Mouse (Mus musculus): Measurements from ENCODE around the gene Chpt1. TPM values are rescaled to one million over a fixed set of nuclear protein-coding genes. Genes with fewer than 3 reads are reported as not detected.
"Not testable (repeated sequence)": the region's sequence is repeated elsewhere in the genome, so short reads cannot be mapped to it uniquely, and the experiment has no call there.

The Chpt1 gene
- 4.7 and 5.3 TPM in 2 replicates for polyA plus RNA-seq (2015; fragmentation: Nextera tagmentation; extraction: Ambion mirVana)

DNA sequence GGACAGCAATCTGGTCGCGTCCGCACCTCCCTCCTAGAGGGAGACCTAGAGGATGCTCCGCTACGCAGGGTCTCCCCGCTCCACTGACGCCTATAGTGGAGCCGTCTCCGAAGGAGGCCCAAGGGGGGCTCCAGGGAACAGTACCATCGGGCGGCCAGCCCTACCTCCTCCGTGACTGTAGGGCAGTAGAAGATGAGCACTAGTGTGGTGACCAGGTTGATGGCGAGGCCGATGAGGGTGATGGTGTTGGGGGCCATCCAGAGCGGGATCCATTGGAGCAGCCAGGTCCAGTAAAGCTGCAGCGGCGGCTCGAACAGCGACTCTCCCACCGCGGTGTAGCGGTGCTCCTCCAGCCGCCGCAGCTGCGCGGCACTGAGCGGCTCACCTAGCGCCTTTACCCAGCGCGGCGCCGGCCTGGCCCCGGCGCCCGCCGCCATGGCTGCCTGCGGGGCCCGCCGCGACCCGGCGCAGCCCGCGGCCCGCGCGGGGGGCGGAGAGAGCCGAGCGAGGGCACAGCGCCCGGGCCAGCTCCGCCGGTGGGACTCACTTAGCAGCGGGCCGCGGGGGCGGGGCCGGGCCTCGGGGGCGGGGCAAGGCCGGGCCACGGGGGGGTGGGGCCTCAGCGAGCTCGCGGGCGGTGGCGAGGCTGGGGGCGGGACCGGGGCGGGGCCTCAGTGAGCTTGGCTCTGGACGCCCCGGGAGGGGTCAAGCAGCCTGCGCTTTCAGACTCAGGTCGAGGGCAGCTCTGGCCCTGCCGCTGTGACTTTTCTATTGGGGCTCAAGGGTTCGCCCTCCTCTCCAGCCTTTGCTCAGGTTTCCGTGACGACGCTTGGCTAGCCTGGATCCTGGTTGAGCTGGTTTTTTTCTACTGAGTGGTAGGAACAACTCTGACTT is at the start of gene Chpt1:
Gene Chpt1, minus strand, starts transcription at position 653 of the 894 bp plus-strand sequence.
- Histone ChIP-seq H3K4me1 (replicated peaks) (peaks cover 15% of the 10 kb centered on the region), H3K9me3 (replicated peaks) (no peaks in the 10 kb centered on the region), H3K4me2 (peak within 1 kb of the TSS; percentile 95), H3K27ac (replicated peaks) (no peak within 1 kb of the TSS), H3K27me3 (peaks cover 8% of the 10 kb centered on the region; the same call in 1 of the 2 replicates), H3K9ac (peak within 1 kb of the TSS; percentile 64), H3K4me3 (replicated peaks) (peak within 1 kb of the TSS; percentile 67), H3K36me3 (replicated peaks) (no peaks in the 10 kb centered on the region)
- ATAC-seq (ENCODE audit: insufficient read depth) = peak; percentile 96
- under 1% methylated on average over 79 of the region's 80 CpGs for WGBS (ENCODE audit: insufficient replicate concordance)

DNA sequence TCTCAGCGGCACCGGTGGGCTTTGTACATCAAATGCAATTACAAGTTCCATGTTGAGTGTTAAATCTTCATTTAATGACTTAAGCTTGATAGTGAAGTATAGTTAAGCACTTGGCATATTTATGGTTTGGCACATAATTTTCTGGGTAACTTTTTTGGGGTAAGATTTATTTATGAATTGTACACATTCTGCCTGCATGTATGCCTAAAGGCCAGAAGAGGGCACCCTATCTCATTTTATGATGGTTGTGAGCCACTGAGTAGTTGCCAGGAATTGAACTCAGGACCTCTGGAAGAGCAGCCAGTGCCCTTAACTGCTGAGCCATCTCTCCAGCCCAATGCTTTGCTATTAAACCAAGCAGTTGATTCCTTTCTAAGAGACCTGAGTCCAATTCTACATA is 48.9 kb upstream of the Chpt1 start:
- ATAC-seq (ENCODE audit: insufficient read depth) = no peak
- no peak overlapping the region for H3K27ac ChIP-seq (replicated peaks)
- no peak overlapping the region for H3K4me3 ChIP-seq (replicated peaks)
- no peaks in the 10 kb centered on the region for H3K27me3 ChIP-seq
- WGBS (ENCODE audit: insufficient replicate concordance) = 83% methylated on average over 2 of the region's 2 CpGs
- H3K9ac ChIP-seq = no peak overlapping the region
- no peaks in the 10 kb centered on the region for H3K36me3 ChIP-seq (replicated peaks)
- no peaks in the 10 kb centered on the region for H3K9me3 ChIP-seq (replicated peaks)
- H3K4me1 ChIP-seq (replicated peaks) = no peaks in the 10 kb centered on the region
- no peak overlapping the region for H3K4me2 ChIP-seq

DNA sequence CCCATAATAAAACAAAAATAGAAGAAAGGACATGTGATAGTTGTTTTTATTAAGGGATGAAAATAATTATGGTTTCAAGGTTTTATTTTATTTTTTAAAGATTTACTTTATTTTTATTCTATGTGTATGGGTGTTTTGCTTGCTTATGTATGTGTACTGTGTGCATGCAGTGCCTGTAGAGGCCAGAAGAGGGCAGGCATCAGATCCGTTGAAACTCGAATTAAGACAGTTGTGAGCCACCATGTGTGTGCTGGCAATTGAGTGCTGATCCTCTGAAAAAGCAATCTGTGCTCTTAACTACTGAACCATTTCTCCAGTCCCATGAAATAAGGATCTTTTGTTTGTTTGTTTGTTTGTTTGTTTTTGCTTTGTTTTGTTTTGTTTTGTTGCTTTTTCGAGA is 46.4 kb upstream of the Chpt1 start:
- Histone ChIP-seq H3K9me3 (replicated peaks) (no peaks in the 10 kb centered on the region), H3K27ac (replicated peaks) (no peak overlapping the region), H3K4me3 (replicated peaks) (no peak overlapping the region), H3K9ac (no peak overlapping the region), H3K36me3 (replicated peaks) (no peaks in the 10 kb centered on the region), H3K4me1 (replicated peaks) (no peaks in the 10 kb centered on the region), H3K27me3 (no peaks in the 10 kb centered on the region), H3K4me2 (no peak overlapping the region)
- ATAC-seq (ENCODE audit: insufficient read depth) = no peak
- 53% methylated on average over 3 of the region's 3 CpGs for WGBS (ENCODE audit: insufficient replicate concordance)

DNA sequence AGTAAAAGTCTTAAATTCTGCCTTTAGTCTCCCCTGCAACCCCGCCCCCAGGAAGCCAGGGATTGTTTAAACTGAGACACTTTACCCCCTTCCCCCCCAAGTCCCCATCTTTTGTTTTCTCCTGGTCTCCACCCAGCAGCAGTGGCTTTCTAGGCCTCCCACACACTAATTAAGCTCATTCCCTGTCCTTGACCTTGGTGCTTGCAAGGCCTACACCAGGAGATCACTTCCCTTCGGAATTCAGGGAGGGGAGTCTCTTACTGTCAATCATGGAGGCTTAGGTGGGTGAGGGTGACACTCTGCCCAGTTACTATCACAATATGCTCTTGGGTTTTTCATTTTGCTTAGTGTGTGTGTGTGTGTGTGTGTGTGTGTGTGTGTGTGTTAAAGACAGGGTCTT is 43.8 kb upstream of the Chpt1 start:
- H3K4me3 ChIP-seq (replicated peaks) = no peak overlapping the region
- no peaks in the 10 kb centered on the region for H3K4me1 ChIP-seq (replicated peaks)
- H3K9ac ChIP-seq = no peak overlapping the region
- no peak overlapping the region for H3K27ac ChIP-seq (replicated peaks)
- H3K27me3 ChIP-seq = no peaks in the 10 kb centered on the region
- H3K9me3 ChIP-seq (replicated peaks) = no peaks in the 10 kb centered on the region
- no peak overlapping the region for H3K4me2 ChIP-seq
- whole genome bisulfite sequencing (ENCODE audit: insufficient replicate concordance) = 35% methylated on average over 2 of the region's 2 CpGs
- no peak for ATAC-seq (ENCODE audit: insufficient read depth)
- H3K36me3 ChIP-seq (replicated peaks) = no peaks in the 10 kb centered on the region

DNA sequence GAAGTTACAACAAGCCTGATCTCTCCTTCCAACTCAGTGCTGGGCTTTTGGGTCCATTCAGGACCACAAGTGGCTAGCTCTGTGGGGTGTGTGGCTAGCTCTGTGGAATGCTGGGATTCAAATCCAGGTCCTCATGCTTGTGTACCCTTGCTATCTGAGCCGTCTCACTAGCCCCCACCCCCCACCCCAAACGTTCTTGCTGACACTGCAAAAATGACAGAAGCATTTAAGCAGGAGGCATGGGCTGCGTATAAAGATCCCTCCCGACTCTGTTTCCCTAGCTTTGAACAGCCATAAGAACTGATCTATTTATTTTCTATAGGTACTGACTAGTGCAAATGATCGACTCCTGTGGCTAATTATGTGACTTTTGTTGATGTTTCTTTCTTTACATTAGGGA is 26.8 kb upstream of the Chpt1 start:
- no peaks in the 10 kb centered on the region for H3K4me1 ChIP-seq (replicated peaks)
- ATAC-seq (ENCODE audit: insufficient read depth) = no peak
- no peak overlapping the region for H3K9ac ChIP-seq
- no peak overlapping the region for H3K4me3 ChIP-seq (replicated peaks)
- no peak overlapping the region for H3K4me2 ChIP-seq
- no peak overlapping the region for H3K27ac ChIP-seq (replicated peaks)
- H3K9me3 ChIP-seq (replicated peaks) = no peaks in the 10 kb centered on the region
- no peaks in the 10 kb centered on the region for H3K36me3 ChIP-seq (replicated peaks)
- WGBS (ENCODE audit: insufficient replicate concordance) = 45% methylated on average over 5 of the region's 5 CpGs
- no peaks in the 10 kb centered on the region for H3K27me3 ChIP-seq

DNA sequence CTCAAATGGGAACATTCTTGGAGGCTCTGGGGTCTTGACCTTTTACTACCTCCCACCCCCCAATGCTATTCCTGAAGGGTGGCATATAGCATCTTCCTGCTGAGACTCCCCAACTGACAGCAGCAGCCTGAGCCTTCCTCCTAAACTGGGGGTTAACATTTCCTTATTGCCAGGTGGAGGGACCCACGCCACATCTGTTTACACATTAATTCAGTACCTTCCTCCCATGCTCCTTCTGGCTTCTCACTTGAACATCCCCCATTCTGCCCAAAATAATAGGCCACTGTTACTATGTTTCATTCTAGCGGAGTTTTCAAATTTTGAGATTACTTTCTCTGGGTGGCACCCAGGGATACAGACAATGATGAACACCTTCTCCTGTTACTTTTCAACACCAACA is 20.1 kb upstream of the Chpt1 start:
- Histone ChIP-seq H3K9ac (no peak overlapping the region), H3K4me1 (replicated peaks) (no peaks in the 10 kb centered on the region), H3K9me3 (replicated peaks) (no peaks in the 10 kb centered on the region), H3K36me3 (replicated peaks) (no peaks in the 10 kb centered on the region), H3K27ac (replicated peaks) (no peak overlapping the region), H3K4me2 (no peak overlapping the region), H3K4me3 (replicated peaks) (no peak overlapping the region), H3K27me3 (no peaks in the 10 kb centered on the region)
- ATAC-seq (ENCODE audit: insufficient read depth) = no peak
- 60% methylated on average over 2 of the region's 2 CpGs for WGBS (ENCODE audit: insufficient replicate concordance)

DNA sequence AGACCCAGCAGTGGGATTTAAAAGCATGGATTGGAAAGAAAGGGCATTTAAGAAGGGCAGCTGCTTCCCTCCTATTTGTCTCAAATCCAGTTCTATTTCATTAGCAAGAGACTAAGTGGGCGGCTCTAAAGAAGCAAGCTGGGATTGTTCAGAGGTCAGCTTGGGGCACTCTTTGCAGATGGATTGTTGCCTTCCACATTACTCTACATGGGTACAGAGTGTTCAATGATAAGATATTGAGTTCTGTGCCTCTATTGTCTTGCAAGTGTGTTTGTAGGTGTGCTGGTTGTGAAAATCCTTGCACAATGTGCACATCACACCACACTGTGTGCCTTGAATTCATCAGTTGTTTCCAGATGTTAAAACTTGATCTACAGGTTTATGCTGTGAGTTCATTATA is 19.3 kb upstream of the Chpt1 start:
- Histone ChIP-seq H3K9me3 (replicated peaks) (no peaks in the 10 kb centered on the region), H3K27ac (replicated peaks) (no peak overlapping the region), H3K9ac (no peak overlapping the region), H3K4me2 (no peak overlapping the region), H3K27me3 (no peaks in the 10 kb centered on the region), H3K4me3 (replicated peaks) (no peak overlapping the region), H3K36me3 (replicated peaks) (no peaks in the 10 kb centered on the region), H3K4me1 (replicated peaks) (no peaks in the 10 kb centered on the region)
- 64% methylated on average over 1 of the region's 1 CpGs for WGBS (ENCODE audit: insufficient replicate concordance)
- ATAC-seq (ENCODE audit: insufficient read depth) = no peak

DNA sequence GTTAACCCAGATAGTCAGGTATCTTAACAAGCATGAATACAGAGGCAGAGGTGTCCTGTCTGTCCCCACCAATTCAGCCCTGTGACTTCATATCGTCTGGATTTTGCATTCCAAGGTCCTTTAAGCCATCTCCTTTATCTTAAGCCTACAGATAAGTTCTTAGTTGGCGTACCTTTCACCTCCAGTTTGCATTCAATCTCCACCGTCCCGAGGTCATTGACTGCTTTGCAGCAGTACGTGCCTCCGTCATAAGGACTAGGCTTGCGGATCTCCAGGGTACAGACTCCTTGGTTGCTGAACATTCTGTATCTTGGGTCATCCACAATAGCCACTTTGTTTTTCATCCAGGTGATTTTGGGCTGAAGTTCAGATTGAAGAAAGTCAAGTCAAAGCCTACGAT is 18.9 kb upstream of the Chpt1 start:
- no peak for ATAC-seq (ENCODE audit: insufficient read depth)
- no peaks in the 10 kb centered on the region for H3K4me1 ChIP-seq (replicated peaks)
- WGBS (ENCODE audit: insufficient replicate concordance) = 50% methylated on average over 8 of the region's 8 CpGs
- no peak overlapping the region for H3K9ac ChIP-seq
- no peak overlapping the region for H3K4me2 ChIP-seq
- no peaks in the 10 kb centered on the region for H3K9me3 ChIP-seq (replicated peaks)
- H3K27ac ChIP-seq (replicated peaks) = no peak overlapping the region
- H3K27me3 ChIP-seq = no peaks in the 10 kb centered on the region
- no peaks in the 10 kb centered on the region for H3K36me3 ChIP-seq (replicated peaks)
- no peak overlapping the region for H3K4me3 ChIP-seq (replicated peaks)

DNA sequence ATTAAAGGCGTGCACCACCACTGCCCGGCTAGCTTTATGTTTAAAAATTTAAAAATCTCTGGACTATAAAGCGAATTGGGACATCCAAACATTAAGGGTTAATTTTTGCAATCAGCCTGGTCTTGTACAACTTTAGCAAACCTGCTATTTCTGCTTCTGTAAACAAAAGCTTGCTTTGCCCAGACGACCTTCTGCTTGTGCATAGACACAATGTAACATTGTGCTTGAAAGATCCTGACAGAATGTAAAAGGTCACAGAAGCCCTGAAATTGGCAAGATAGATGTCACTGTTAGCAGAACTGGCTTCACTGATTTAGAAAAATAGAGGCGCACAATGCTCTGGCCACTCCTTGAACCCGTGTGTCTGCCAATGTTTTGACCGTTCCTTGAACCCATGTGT is 11.2 kb upstream of the Chpt1 start:
- not testable (repeated sequence) for H3K4me1 ChIP-seq (replicated peaks); H3K27me3 ChIP-seq; H3K36me3 ChIP-seq (replicated peaks); ATAC-seq (ENCODE audit: insufficient read depth); H3K9me3 ChIP-seq (replicated peaks); H3K27ac ChIP-seq (replicated peaks); H3K4me2 ChIP-seq; H3K9ac ChIP-seq; H3K4me3 ChIP-seq (replicated peaks)
- 65% methylated on average over 7 of the region's 7 CpGs for WGBS (ENCODE audit: insufficient replicate concordance)

DNA sequence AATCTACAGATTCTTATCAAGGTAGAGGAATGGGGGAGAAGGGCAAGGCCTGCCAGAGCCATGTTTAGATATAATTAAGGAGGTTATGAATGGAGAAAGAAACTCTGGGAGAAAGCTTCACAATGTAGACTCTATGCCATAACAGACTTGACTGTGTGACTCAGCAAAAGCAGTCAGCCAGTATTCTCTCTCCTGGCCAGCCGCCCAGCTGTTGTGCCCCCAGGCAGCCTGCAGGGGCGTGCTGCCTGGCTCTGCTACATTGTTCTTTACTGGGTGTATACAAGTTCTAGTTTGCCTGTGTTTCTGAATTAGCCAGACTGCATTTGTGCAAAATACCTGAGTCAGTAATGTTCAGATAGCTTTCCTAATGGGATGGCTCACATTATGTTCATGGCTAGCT is 10.6 kb upstream of the Chpt1 start:
- no peak overlapping the region for H3K4me3 ChIP-seq (replicated peaks)
- no peaks in the 10 kb centered on the region for H3K27me3 ChIP-seq
- no peak overlapping the region for H3K27ac ChIP-seq (replicated peaks)
- H3K9ac ChIP-seq = no peak overlapping the region
- ATAC-seq (ENCODE audit: insufficient read depth) = no peak
- H3K36me3 ChIP-seq (replicated peaks) = no peaks in the 10 kb centered on the region
- H3K4me1 ChIP-seq (replicated peaks) = peaks cover 7% of the 10 kb centered on the region; the same call in 1 of the 2 replicates
- WGBS (ENCODE audit: insufficient replicate concordance) = 16% methylated on average over 2 of the region's 2 CpGs
- no peaks in the 10 kb centered on the region for H3K9me3 ChIP-seq (replicated peaks)
- no peak overlapping the region for H3K4me2 ChIP-seq

DNA sequence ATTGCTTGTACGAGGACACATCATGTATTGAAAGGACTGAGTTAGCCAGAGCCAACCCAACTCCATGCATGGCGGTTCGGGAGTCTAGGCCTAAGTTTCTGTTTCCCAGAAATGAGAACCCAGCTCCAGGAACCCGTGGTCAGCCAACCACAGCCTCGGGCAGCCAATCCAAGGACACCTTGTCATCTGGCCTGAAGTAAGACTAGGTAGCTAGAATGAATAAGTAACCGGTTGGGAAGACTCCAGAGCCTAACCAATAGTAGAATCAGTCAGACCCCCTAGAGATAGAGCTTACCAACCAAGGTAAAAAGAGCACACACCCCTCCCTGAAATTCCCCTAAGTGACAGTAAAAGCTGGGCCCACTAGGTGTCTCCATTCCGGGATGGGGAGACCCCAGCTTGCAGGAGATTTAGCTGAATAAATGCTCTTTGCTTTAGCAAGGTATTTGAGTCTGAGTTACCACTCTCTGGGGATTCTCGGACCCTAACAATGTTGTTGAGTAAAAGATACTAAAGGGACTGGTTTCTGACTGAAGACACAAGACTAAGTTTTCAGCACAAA is 9.8 kb upstream of the Chpt1 start:
- Histone ChIP-seq H3K36me3 (replicated peaks) (no peaks in the 10 kb centered on the region), H3K4me2 (no peak overlapping the region), H3K9ac (no peak overlapping the region), H3K27me3 (no peaks in the 10 kb centered on the region), H3K27ac (replicated peaks) (no peak overlapping the region), H3K9me3 (replicated peaks) (no peaks in the 10 kb centered on the region), H3K4me1 (replicated peaks) (peaks cover 7% of the 10 kb centered on the region; the same call in 1 of the 2 replicates), H3K4me3 (replicated peaks) (no peak overlapping the region)
- ATAC-seq (ENCODE audit: insufficient read depth) = no peak
- WGBS (ENCODE audit: insufficient replicate concordance) = 42% methylated on average over 8 of the region's 8 CpGs

Measured in liver, embryonic 15.5 days (tissue).